Mouse (Mus musculus): ENCODE results near the gene Pecam1. TPM values are rescaled to one million over a fixed set of nuclear protein-coding genes. Genes with fewer than 3 reads are reported as not detected.

Pecam1 gene
- total RNA-seq, 1 experiment from 2014 or later: 56.8 TPM

DNA sequence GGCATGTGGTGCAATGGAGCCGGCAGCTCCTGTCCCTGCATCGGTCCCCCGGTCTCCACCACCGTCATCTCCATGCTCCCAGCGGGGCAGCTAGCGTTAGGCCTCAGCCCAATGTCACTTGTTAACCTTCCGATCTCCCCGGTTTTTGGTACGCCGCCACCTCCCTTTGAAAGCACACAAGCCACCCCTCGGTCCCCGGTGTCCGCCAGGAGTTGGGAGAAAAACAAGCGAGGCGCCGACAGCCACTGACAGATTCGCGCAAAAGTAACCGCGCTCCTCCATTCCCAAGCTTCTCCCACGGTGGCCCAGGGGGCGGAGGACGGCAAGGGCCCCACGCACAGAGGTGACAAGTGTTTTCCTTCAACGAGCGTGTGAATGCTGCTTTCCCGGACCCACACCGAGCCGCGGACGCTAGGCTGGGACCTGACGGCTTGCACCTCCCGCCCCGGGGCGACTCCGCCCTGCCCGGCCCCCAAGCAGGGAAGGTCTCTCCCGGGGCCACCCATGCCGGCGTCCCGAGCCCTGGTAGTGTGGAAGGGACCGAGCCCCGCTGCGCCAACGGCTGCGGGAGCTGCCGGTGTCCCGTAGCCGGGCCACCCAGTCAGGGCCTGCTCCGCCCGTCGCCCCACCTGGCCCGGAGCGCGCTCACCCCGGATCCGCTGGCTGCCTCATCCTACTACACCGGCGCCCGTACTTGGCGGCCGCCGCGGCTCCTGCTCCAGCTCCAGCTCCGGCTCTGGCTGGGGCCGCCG, 138.0 kb downstream of the Pecam1 start:
- peak; percentile 5; the same call in 1 of the 2 replicates for ATAC-seq (replicated peaks; ENCODE audit: low read depth, poor library complexity, severe bottlenecking)

DNA sequence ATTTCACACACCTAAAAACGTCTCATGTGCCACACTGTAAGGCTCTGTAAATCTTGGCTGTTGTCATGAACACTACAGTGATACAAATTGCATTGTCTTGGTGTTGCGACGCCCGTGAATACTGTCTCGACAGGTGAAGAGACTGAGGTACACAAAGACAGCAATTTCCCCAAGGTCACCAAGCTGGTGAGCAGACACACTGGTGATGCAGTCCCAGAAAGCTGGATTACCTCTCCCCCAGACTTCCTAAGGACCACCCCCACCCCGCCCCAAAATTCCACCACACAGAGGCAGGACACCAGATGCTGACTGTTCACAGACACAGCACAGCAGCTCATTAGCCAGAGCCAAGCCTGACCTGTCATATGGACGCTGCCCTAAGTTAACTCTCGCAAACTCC, 140.7 kb downstream of the Pecam1 start:
- ATAC-seq (replicated peaks; ENCODE audit: low read depth, poor library complexity, severe bottlenecking): no peak

DNA sequence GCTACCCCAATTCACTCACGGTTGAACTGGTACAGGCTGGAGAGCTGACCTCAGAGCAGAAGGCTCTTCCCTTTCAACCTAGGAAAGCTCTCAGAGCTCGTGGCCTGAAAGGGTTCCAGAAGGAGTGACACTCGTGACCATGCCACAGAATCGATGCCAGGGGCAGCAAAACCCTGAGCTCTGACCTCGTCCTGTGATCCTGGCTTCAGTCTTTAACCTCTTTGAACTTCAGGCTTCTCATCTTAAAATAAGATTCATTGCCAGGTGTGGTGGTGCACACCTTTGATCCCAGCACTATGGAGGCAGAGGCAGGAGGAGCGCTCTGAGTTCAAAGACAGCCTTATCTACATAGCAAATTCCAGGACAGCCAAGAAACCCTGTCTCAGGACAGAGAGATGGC, 143.1 kb downstream of the Pecam1 start:
- no peak for ATAC-seq (replicated peaks; ENCODE audit: low read depth, poor library complexity, severe bottlenecking)

DNA sequence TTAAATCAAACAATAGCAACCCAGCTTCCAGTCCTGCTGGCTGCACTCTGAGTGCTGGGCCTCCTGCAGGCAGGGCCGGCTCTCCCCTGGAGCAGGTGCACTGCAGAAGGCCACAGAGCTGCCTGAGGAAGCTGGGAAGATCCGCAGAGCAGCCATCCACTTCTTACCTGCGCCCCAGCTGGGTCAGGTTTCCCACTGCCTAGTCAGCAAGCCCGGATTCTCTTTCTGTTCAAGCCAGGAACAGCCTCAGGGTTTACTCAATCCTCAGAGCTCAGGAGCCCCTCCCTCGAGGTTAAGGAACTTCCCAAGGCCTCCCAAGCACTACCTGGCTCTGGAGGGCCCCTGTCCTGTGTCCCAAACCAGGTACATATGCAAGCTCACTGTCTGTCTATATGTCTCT, 144.4 kb downstream of the Pecam1 start:
- ATAC-seq (replicated peaks; ENCODE audit: low read depth, poor library complexity, severe bottlenecking): no peak

Other genes with a start within 250 kb of the Pecam1 start
- 44.1 and 54.8 TPM in 2 replicates for gene Tex2, start 137.2 kb downstream of the Pecam1 start, total RNA-seq (2017)
- gene Milr1, start 598 bp upstream of the Pecam1 start, total RNA-seq (2017): 54.7 and 67.1 TPM in 2 replicates
- 12.6 and 16.8 TPM in 2 replicates for gene Polg2, start 28.9 kb upstream of the Pecam1 start, total RNA-seq (2017)
- 1,468 and 1,558 TPM in 2 replicates for gene Ddx5, start 38.6 kb upstream of the Pecam1 start, total RNA-seq (2017)
- 17.6 and 17.7 TPM in 2 replicates for gene Cep95, start 38.6 kb upstream of the Pecam1 start, total RNA-seq (2017)
- 26.2 and 30.2 TPM in 2 replicates for gene Smurf2, start 170.1 kb upstream of the Pecam1 start, total RNA-seq (2017)
- 199 and 201 TPM in 2 replicates for gene Kpna2, start 248.9 kb upstream of the Pecam1 start, total RNA-seq (2017)